In genomic region chr9:15616471-15616870, GRCm38 (mm10) we compare ENCODE assay signal across 25 mouse cellular contexts. TPM values are rescaled to one million over a fixed set of nuclear protein-coding genes. Genes with fewer than 3 reads are reported as not detected.
DNase-seq lines count a peak whose midpoint lies in the region; ATAC-seq and TF ChIP-seq lines count a peak whose summit lies in the region.
"Had no signal": no experiment of that assay in that cellular context is flagged by ENCODE, and none has a peak within 500 bp of the region (broad histone marks: within the 10 kb centered on the region; RNA-seq: fewer than 3 reads in every experiment).

No protein-coding gene starts in this region.

- ATAC-seq in kidney, embryonic 14.5 days (ENCODE audit: low FRiP score, low TSS enrichment): peak; percentile 75; the same call in 1 of the 2 replicates
- peak; percentile 75 for ATAC-seq in kidney, embryonic 16.5 days (ENCODE audit: low FRiP score, low TSS enrichment)
- no peak for ATAC-seq in liver, embryonic 11.5 days (replicated peaks; ENCODE audit: low FRiP score)
- ATAC-seq in liver, postnatal 0 days: no peak
- ATAC-seq: forebrain, embryonic 14.5 days had no signal

- no peaks in the 10 kb centered on the region for H3K27me3 ChIP-seq in kidney, embryonic 14.5 days (ENCODE audit: control insufficient read depth, insufficient read depth, low read length)
- no peaks in the 10 kb centered on the region for H3K27me3 ChIP-seq in kidney, embryonic 16.5 days (ENCODE audit: insufficient read depth, low read length)
- no peaks in the 10 kb centered on the region for H3K27me3 ChIP-seq in liver, embryonic 11.5 days (replicated peaks; ENCODE audit: control insufficient read depth, insufficient read depth, low read length)
- no peaks in the 10 kb centered on the region for H3K27me3 ChIP-seq in liver, postnatal 0 days (ENCODE audit: insufficient read depth, low read length)
- no peaks in the 10 kb centered on the region for H3K27me3 ChIP-seq in limb, embryonic 10.5 days (ENCODE audit: low read depth, poor library complexity, severe bottlenecking)
- H3K27me3 ChIP-seq: embryonic facial prominence, embryonic 15.5 days; forebrain, embryonic 12.5 days had no signal

- H3K9me3 ChIP-seq in kidney, embryonic 14.5 days (ENCODE audit: control insufficient read depth, low read length): no peaks in the 10 kb centered on the region
- no peaks in the 10 kb centered on the region for H3K9me3 ChIP-seq in kidney, embryonic 16.5 days (ENCODE audit: low read length)
- no peaks in the 10 kb centered on the region for H3K9me3 ChIP-seq in liver, embryonic 11.5 days (ENCODE audit: control insufficient read depth, low read length)
- H3K9me3 ChIP-seq in liver, postnatal 0 days (ENCODE audit: low read length): no peaks in the 10 kb centered on the region
- H3K9me3 ChIP-seq in limb, embryonic 10.5 days (replicated peaks): no peaks in the 10 kb centered on the region
- H3K9me3 ChIP-seq: embryonic facial prominence, embryonic 13.5 days; embryonic facial prominence, embryonic 15.5 days; forebrain, embryonic 10.5 days; forebrain, embryonic 12.5 days had no signal

- H3K36me3 ChIP-seq in kidney, embryonic 14.5 days (ENCODE audit: control insufficient read depth, insufficient read depth, low read length): no peaks in the 10 kb centered on the region
- no peaks in the 10 kb centered on the region for H3K36me3 ChIP-seq in kidney, embryonic 16.5 days (ENCODE audit: insufficient read depth, low read length)
- no peaks in the 10 kb centered on the region for H3K36me3 ChIP-seq in liver, embryonic 11.5 days (ENCODE audit: control insufficient read depth, insufficient read depth, low read length)
- H3K36me3 ChIP-seq in liver, postnatal 0 days (replicated peaks; ENCODE audit: insufficient read depth, low read length): no peaks in the 10 kb centered on the region
- H3K36me3 ChIP-seq in limb, embryonic 10.5 days: no peaks in the 10 kb centered on the region
- H3K36me3 ChIP-seq: embryonic facial prominence, embryonic 13.5 days; embryonic facial prominence, embryonic 15.5 days; forebrain, embryonic 10.5 days; forebrain, embryonic 12.5 days had no signal

- no peak for TF ChIP-seq CTCF in liver, postnatal 0 days (IDR thresholded peaks at IDR 0.05; ENCODE audit: low read depth)

- 31% methylated on average over 6 of the region's 6 CpGs for WGBS in kidney, embryonic 14.5 days
- 36% methylated on average over 6 of the region's 6 CpGs for WGBS in kidney, embryonic 16.5 days
- 68% methylated on average over 6 of the region's 6 CpGs for WGBS in liver, embryonic 11.5 days
- WGBS in liver, postnatal 0 days (ENCODE audit: insufficient replicate concordance): 69% methylated on average over 6 of the region's 6 CpGs
- 89% methylated on average over 6 of the region's 6 CpGs for WGBS in limb, embryonic 10.5 days

- no peak overlapping the region for H3K4me2 ChIP-seq in kidney, embryonic 14.5 days (replicated peaks; ENCODE audit: low read depth, low read length)
- no peak overlapping the region for H3K4me2 ChIP-seq in kidney, embryonic 16.5 days (replicated peaks; ENCODE audit: low read depth, low read length)
- no peak overlapping the region for H3K4me2 ChIP-seq in liver, embryonic 11.5 days
- no peak overlapping the region for H3K4me2 ChIP-seq in liver, postnatal 0 days (ENCODE audit: low read depth, low read length)
- H3K4me2 ChIP-seq: embryonic facial prominence, embryonic 13.5 days; embryonic facial prominence, embryonic 15.5 days; forebrain, embryonic 12.5 days had no signal

- TF ChIP-seq EP300 in liver, postnatal 0 days (IDR thresholded peaks at IDR 0.05; ENCODE audit: low read depth): no peak

- H3K9ac ChIP-seq in kidney, embryonic 14.5 days (ENCODE audit: low read depth, low read length): no peak overlapping the region
- H3K9ac ChIP-seq in kidney, embryonic 16.5 days (replicated peaks; ENCODE audit: low read length): no peak overlapping the region
- H3K9ac ChIP-seq in liver, embryonic 11.5 days (ENCODE audit: low read depth, low read length): no peak overlapping the region
- no peak overlapping the region for H3K9ac ChIP-seq in liver, postnatal 0 days (replicated peaks)
- H3K9ac ChIP-seq: embryonic facial prominence, embryonic 13.5 days; embryonic facial prominence, embryonic 15.5 days; forebrain, embryonic 12.5 days had no signal

- H3K4me3 ChIP-seq in kidney, embryonic 14.5 days (ENCODE audit: low read length): no peak overlapping the region
- H3K4me3 ChIP-seq in kidney, embryonic 16.5 days (ENCODE audit: low read length): no peak overlapping the region
- H3K4me3 ChIP-seq in liver, embryonic 11.5 days (ENCODE audit: low read depth, low read length): no peak overlapping the region
- H3K4me3 ChIP-seq in liver, postnatal 0 days (ENCODE audit: low read depth, low read length): no peak overlapping the region
- no peak overlapping the region for H3K4me3 ChIP-seq in limb, embryonic 10.5 days
- H3K4me3 ChIP-seq: embryonic facial prominence, embryonic 13.5 days; embryonic facial prominence, embryonic 15.5 days; erythroblast, embryonic 14.5 days; forebrain, embryonic 10.5 days; forebrain, embryonic 12.5 days had no signal

- H3K4me1 ChIP-seq in kidney, embryonic 14.5 days (ENCODE audit: control insufficient read depth, insufficient read depth, low read length): peaks cover 4% of the 10 kb centered on the region; the same call in 1 of the 2 replicates
- H3K4me1 ChIP-seq in kidney, embryonic 16.5 days (ENCODE audit: insufficient read depth, low read length): peaks cover 8% of the 10 kb centered on the region
- no peaks in the 10 kb centered on the region for H3K4me1 ChIP-seq in liver, embryonic 11.5 days (replicated peaks; ENCODE audit: control insufficient read depth, insufficient read depth, low read length)
- H3K4me1 ChIP-seq in liver, postnatal 0 days (ENCODE audit: insufficient read depth): no peaks in the 10 kb centered on the region
- no peaks in the 10 kb centered on the region for H3K4me1 ChIP-seq in limb, embryonic 10.5 days
- H3K4me1 ChIP-seq: embryonic facial prominence, embryonic 15.5 days; forebrain, embryonic 12.5 days had no signal

- H3K27ac ChIP-seq in kidney, embryonic 14.5 days (ENCODE audit: low read depth, low read length): no peak overlapping the region
- no peak overlapping the region for H3K27ac ChIP-seq in kidney, embryonic 16.5 days (ENCODE audit: low read length)
- H3K27ac ChIP-seq in liver, embryonic 11.5 days (ENCODE audit: low read depth, low read length): no peak overlapping the region
- no peak overlapping the region for H3K27ac ChIP-seq in liver, postnatal 0 days (ENCODE audit: low read depth)
- H3K27ac ChIP-seq in limb, embryonic 10.5 days: no peak overlapping the region
- H3K27ac ChIP-seq: embryonic facial prominence, embryonic 13.5 days; embryonic facial prominence, embryonic 15.5 days; forebrain, embryonic 10.5 days; forebrain, embryonic 12.5 days had no signal

- DNase-seq in kidney, adult 9 months: no peak
- no peak for DNase-seq in kidney, adult 11 months
- DNase-seq in liver, embryonic 11.5 days (ENCODE audit: low spot score): peak; percentile 22
- no peak for DNase-seq in liver, postnatal 0 days
- peak; percentile 15 for DNase-seq in limb, embryonic 10.5 days (ENCODE audit: low spot score)
- no peak for DNase-seq in layer of hippocampus, adult 9-10 months (ENCODE audit: low spot score)
- DNase-seq: adrenal gland, adult 2 months; adrenal gland, postnatal 10 days; adrenal gland, postnatal 25 days; cerebellum, adult 11 months; cerebellum, adult 18-20 months; cerebellum, adult 8-10 months; cerebellum, adult 9-11 months; cerebellum, postnatal 14 days; cerebellum, postnatal 36 days; embryo, embryonic 11 days had no signal

RNA-seq across cellular contexts. Expression of gene Deup1, which starts 11.3 kb away (rescaled TPM):
- polyA plus RNA-seq in kidney, embryonic 14.5 days (2014; fragmentation: Nextera tagmentation; extraction: Ambion mirVana): 0.69 and 0.80 TPM in 2 replicates
- polyA plus RNA-seq in kidney, embryonic 16.5 days (2015; fragmentation: Nextera tagmentation; extraction: Ambion mirVana): 0.50 and 0.82 TPM in 2 replicates
- polyA plus RNA-seq in liver, embryonic 11.5 days (2014; fragmentation: Nextera tagmentation; extraction: Ambion mirVana): 0.14 and 0.19 TPM in 2 replicates
- polyA plus RNA-seq in liver, postnatal 0 days (2015; fragmentation: Nextera tagmentation; extraction: Ambion mirVana): 0.13 and 0.17 TPM in 2 replicates
- 0.18 and 0.24 TPM in 2 replicates for polyA plus RNA-seq in limb, embryonic 10.5 days (2016; fragmentation: Nextera tagmentation; extraction: Ambion mirVana)
- polyA plus RNA-seq: adrenal gland, adult 2 months; C2C12 had no signal

Comparison
In these comparisons a context has a peak if more than half of its experiments do, and no peak if none do; other contexts are left out.
1. DNase-seq: peak in liver, embryonic 11.5 days (single experiment) and limb, embryonic 10.5 days (single experiment); none in kidney, adult 9 months (single experiment), kidney, adult 11 months (single experiment), liver, postnatal 0 days (single experiment) and layer of hippocampus, adult 9-10 months (single experiment).
2. ATAC-seq: peak in kidney, embryonic 14.5 days (single experiment) and kidney, embryonic 16.5 days (single experiment); none in liver, embryonic 11.5 days (single experiment) and liver, postnatal 0 days (single experiment).